Mouse (Mus musculus): ENCODE measurements around the gene Actr1b. TPM values are rescaled to one million over a fixed set of nuclear protein-coding genes. Genes with fewer than 3 reads are reported as not detected.

The Actr1b gene
- polyA plus RNA-seq, 1 experiment, result 76.6 TPM

- WGBS, result 68% methylated on average over 4 of the region's 4 CpGs
- no peak overlapping the region for H3K4me3 ChIP-seq (ENCODE audit: extremely low read depth, insufficient read depth, insufficient read length)
- TF ChIP-seq CTCF (IDR thresholded peaks at IDR 0.05; ENCODE audit: extremely low read depth, insufficient read depth, insufficient read length, insufficient replicate concordance) (no peak), POLR2A (IDR thresholded peaks at IDR 0.05; ENCODE audit: low read depth, low read length) (no peak)
Observed at GRCm38 (mm10) chr1:36657658-36658415, 56.4 kb downstream of the Actr1b start.

GRCm38 (mm10) chr1:36656233-36656632, 58.0 kb downstream of the Actr1b start:
- Histone ChIP-seq H3K4me1 (ENCODE audit: control insufficient read depth, insufficient read depth, insufficient read length) (no peaks in the 10 kb centered on the region), H3K27ac (ENCODE audit: insufficient read depth, low read length) (no peak overlapping the region), H3K27me3 (ENCODE audit: control insufficient read depth, insufficient read depth, low read length) (no peaks in the 10 kb centered on the region), H3K36me3 (ENCODE audit: control insufficient read depth, insufficient read depth, low read length) (no peaks in the 10 kb centered on the region), H3K4me3 (ENCODE audit: extremely low read depth, insufficient read depth, insufficient read length) (no peak overlapping the region)
- DNase-seq (ENCODE audit: low read depth in 1 of 2, low spot score in 2 of 2), result no peak
- TF ChIP-seq POLR2A (IDR thresholded peaks at IDR 0.05; ENCODE audit: low read depth, low read length) (no peak), CTCF (IDR thresholded peaks at IDR 0.05; ENCODE audit: extremely low read depth, insufficient read depth, insufficient read length, insufficient replicate concordance) (no peak)
- WGBS, result 85% methylated on average over 3 of the region's 3 CpGs

More at GRCm38 (mm10) chr1:36657658-36658415, 56.4 kb downstream of the Actr1b start:
- Histone ChIP-seq H3K27me3 (ENCODE audit: control insufficient read depth, insufficient read depth, low read length) (no peaks in the 10 kb centered on the region), H3K27ac (ENCODE audit: insufficient read depth, low read length) (no peak overlapping the region), H3K36me3 (ENCODE audit: control insufficient read depth, insufficient read depth, low read length) (no peaks in the 10 kb centered on the region), H3K4me1 (ENCODE audit: control insufficient read depth, insufficient read depth, insufficient read length) (no peaks in the 10 kb centered on the region)
- no peak for DNase-seq (ENCODE audit: low read depth in 1 of 2, low spot score in 2 of 2)

DNA sequence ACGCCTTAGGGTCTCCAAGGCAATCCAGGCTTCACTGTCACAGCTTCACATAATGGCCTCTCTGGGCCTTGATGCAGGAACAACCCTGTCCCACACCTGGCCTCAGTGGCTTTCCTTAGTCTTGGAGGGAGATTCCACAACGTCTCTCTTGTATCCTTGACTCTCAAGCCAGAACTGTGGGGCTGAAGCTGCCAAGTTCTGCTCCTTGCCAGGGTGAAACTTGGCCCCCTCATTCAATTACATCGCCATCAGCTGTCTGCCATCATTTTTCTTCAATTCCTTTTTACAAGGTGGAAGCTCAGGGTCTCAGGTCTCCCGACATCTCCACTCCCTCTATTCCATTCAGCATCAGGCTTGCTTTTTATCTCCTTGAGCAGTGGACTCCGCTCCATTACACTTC, 59.2 kb downstream of the Actr1b start:
- Histone ChIP-seq H3K4me3 (ENCODE audit: extremely low read depth, insufficient read depth, insufficient read length) (no peak overlapping the region), H3K36me3 (ENCODE audit: control insufficient read depth, insufficient read depth, low read length) (no peaks in the 10 kb centered on the region), H3K27ac (ENCODE audit: insufficient read depth, low read length) (no peak overlapping the region), H3K4me1 (ENCODE audit: control insufficient read depth, insufficient read depth, insufficient read length) (no peaks in the 10 kb centered on the region), H3K27me3 (ENCODE audit: control insufficient read depth, insufficient read depth, low read length) (no peaks in the 10 kb centered on the region)
- TF ChIP-seq CTCF (IDR thresholded peaks at IDR 0.05; ENCODE audit: extremely low read depth, insufficient read depth, insufficient read length, insufficient replicate concordance) (no peak), POLR2A (IDR thresholded peaks at IDR 0.05; ENCODE audit: low read depth, low read length) (no peak)
- 91% methylated on average over 5 of the region's 5 CpGs for WGBS
- DNase-seq (ENCODE audit: low read depth in 1 of 2, low spot score in 2 of 2), result no peak

Other genes with a start within 250 kb of the Actr1b start
- 5.6 and 5.7 TPM in 2 replicates for gene Cnnm4, start 242.8 kb downstream of the Actr1b start, polyA plus RNA-seq (2012; rRNA removed)
- 18.4 and 24.1 TPM in 2 replicates for gene Cnnm3, start 202.6 kb downstream of the Actr1b start, polyA plus RNA-seq (2012; rRNA removed)
- gene Ankrd23, start 177.5 kb downstream of the Actr1b start, polyA plus RNA-seq (2012; rRNA removed), result 16.6 and 17.7 TPM in 2 replicates
- gene Gm42417, start 175.0 kb downstream of the Actr1b start, polyA plus RNA-seq (2012; rRNA removed), result not detected in 2 replicates
- gene Ankrd39, start 167.0 kb downstream of the Actr1b start, polyA plus RNA-seq (2012; rRNA removed), result 22.2 and 26.0 TPM in 2 replicates
- 8.5 and 9.5 TPM in 2 replicates for gene Sema4c, start 156.1 kb downstream of the Actr1b start, polyA plus RNA-seq (2012; rRNA removed)
- gene Fam178b, start 31.2 kb downstream of the Actr1b start, polyA plus RNA-seq (2012; rRNA removed), result 0.87 and 1.1 TPM in 2 replicates
- 160 and 241 TPM in 2 replicates for gene Cox5b, start 23.0 kb downstream of the Actr1b start, polyA plus RNA-seq (2012; rRNA removed)
- gene 4933424G06Rik, start 4.3 kb downstream of the Actr1b start, polyA plus RNA-seq (2012; rRNA removed), result not detected in 2 replicates
- gene Zap70, start 47.4 kb upstream of the Actr1b start, polyA plus RNA-seq (2012; rRNA removed), result 40.5 and 59.0 TPM in 2 replicates
- gene Tmem131, start 229.2 kb upstream of the Actr1b start, polyA plus RNA-seq (2012; rRNA removed), result 23.7 and 26.5 TPM in 2 replicates